Mouse (Mus musculus) midbrain, embryonic 11.5 days (tissue): ENCODE data around the gene Cse1l. TPM values are rescaled to one million over a fixed set of nuclear protein-coding genes. Genes with fewer than 3 reads are reported as not detected.
A peak's percentile ranks its signal among the peaks of the same experiment; 100 is the strongest.

Source experiments
- ATAC-seq: fragments of 200-750 bp; cut with Nextera tagmentation; 2 replicates; pipeline ENCODE4 v1.8.0; 2017; ENCODE audit warnings: moderate TSS enrichment, moderate library complexity; ENCODE audit not compliant: low FRiP score
- DNase-seq: peaks from one replicate; pipeline ENCODE4 v3.0.0; 2015; ENCODE audit warnings: low spot score; ENCODE audit errors: missing footprints
- H3K27ac ChIP-seq: fragments of 300-500 bp; sonication (generic); 2 replicates; pipeline ENCODE4 v1.5.1; 2014; ENCODE audit warnings: low read depth, low read length
- H3K27me3 ChIP-seq: fragments of 300-500 bp; sonication (generic); 2 replicates; pipeline ENCODE4 v1.6.1; 2014; ENCODE audit warnings: mild to moderate bottlenecking, low read length, moderate library complexity, mixed read lengths; ENCODE audit not compliant: control insufficient read depth, insufficient read depth
- H3K36me3 ChIP-seq: fragments of 300-500 bp; sonication (generic); 2 replicates; pipeline ENCODE4 v1.6.1; 2014; ENCODE audit warnings: mild to moderate bottlenecking, low read length, moderate library complexity, mixed read lengths; ENCODE audit not compliant: control insufficient read depth, insufficient read depth
- H3K4me1 ChIP-seq: fragments of 300-500 bp; sonication (generic); 2 replicates; pipeline ENCODE4 v1.6.1; 2014; ENCODE audit warnings: low read length; ENCODE audit not compliant: control insufficient read depth, insufficient read depth
- H3K4me2 ChIP-seq: fragments of 300-500 bp; sonication (generic); 2 replicates; pipeline ENCODE4 v1.6.1; 2014; ENCODE audit warnings: mild to moderate bottlenecking, moderate library complexity
- H3K4me3 ChIP-seq: fragments of 300-500 bp; sonication (generic); 2 replicates; pipeline ENCODE4 v1.5.1; 2014; ENCODE audit warnings: low read depth, low read length
- H3K9ac ChIP-seq: fragments of 300-500 bp; sonication (generic); 2 replicates; pipeline ENCODE4 v1.6.1; 2014; ENCODE audit warnings: low read length
- H3K9me3 ChIP-seq: fragments of 300-500 bp; sonication (generic); 2 replicates; pipeline ENCODE4 v1.6.1; 2016; ENCODE audit warnings: low read length; ENCODE audit not compliant: control insufficient read depth
- WGBS: fragments of 180-500 bp; shearing (Covaris S2); extraction: QIAGEN DNeasy Blood & Tissue Kit; methylation state at CpG from one replicate; pipeline ENCODE4 v1.1.7; 2014; 5-methylcytosine and 5-hydroxymethylcytosine counted together
- polyA plus RNA-seq: library from polyadenylated mRNA; unstranded; fragments of >200 nt; fragmentation: Nextera tagmentation; extraction: Ambion mirVana; gene quantifications from 2 replicates; pipeline ENCODE4 v1.2.1, GENCODE M21; 2014

Cse1l gene
- polyA plus RNA-seq, 1 experiment from 2014 or later, result 231 TPM

GRCm38 (mm10) chr2:166875561-166875960 lies 30.3 kb upstream of the Cse1l start:
- H3K27ac ChIP-seq, result no peak overlapping the region
- 93% methylated on average over 6 of the region's 6 CpGs for WGBS
- H3K4me3 ChIP-seq, result no peak overlapping the region
- ATAC-seq (no peak), DNase-seq (no peak)
- H3K36me3 ChIP-seq, result peaks cover 4% of the 10 kb centered on the region; the same call in 1 of the 2 replicates
- no peak overlapping the region for H3K9ac ChIP-seq
- H3K9me3 ChIP-seq, result no peaks in the 10 kb centered on the region
- no peaks in the 10 kb centered on the region for H3K27me3 ChIP-seq
- no peaks in the 10 kb centered on the region for H3K4me1 ChIP-seq
- no peak overlapping the region for H3K4me2 ChIP-seq

GRCm38 (mm10) chr2:166876331-166876730 lies 29.5 kb upstream of the Cse1l start:
- ATAC-seq (no peak), DNase-seq (no peak)
- no peaks in the 10 kb centered on the region for H3K9me3 ChIP-seq
- H3K36me3 ChIP-seq, result peaks cover 4% of the 10 kb centered on the region; the same call in 1 of the 2 replicates
- no peak overlapping the region for H3K4me3 ChIP-seq
- no peaks in the 10 kb centered on the region for H3K4me1 ChIP-seq
- WGBS, result 92% methylated on average over 10 of the region's 10 CpGs
- no peaks in the 10 kb centered on the region for H3K27me3 ChIP-seq
- no peak overlapping the region for H3K9ac ChIP-seq
- H3K4me2 ChIP-seq, result no peak overlapping the region
- no peak overlapping the region for H3K27ac ChIP-seq

- ATAC-seq (no peak), DNase-seq (no peak)
- H3K36me3 ChIP-seq, result no peaks in the 10 kb centered on the region
- H3K9ac ChIP-seq, result no peak overlapping the region
- H3K4me2 ChIP-seq, result no peak overlapping the region
- H3K4me3 ChIP-seq, result no peak overlapping the region
- WGBS, result 91% methylated on average over 7 of the region's 7 CpGs
- H3K27ac ChIP-seq, result no peak overlapping the region
- no peaks in the 10 kb centered on the region for H3K27me3 ChIP-seq
- H3K9me3 ChIP-seq, result no peaks in the 10 kb centered on the region
- H3K4me1 ChIP-seq, result peaks cover 4% of the 10 kb centered on the region; the same call in 1 of the 2 replicates
These were observed 20.8 kb upstream of the Cse1l start for GRCm38 (mm10) chr2:166885066-166885465.

- no peak overlapping the region for H3K9ac ChIP-seq
- H3K27ac ChIP-seq, result no peak overlapping the region
- no peak overlapping the region for H3K4me2 ChIP-seq
- no peaks in the 10 kb centered on the region for H3K36me3 ChIP-seq
- H3K9me3 ChIP-seq, result no peaks in the 10 kb centered on the region
- no peak for ATAC-seq
- no peaks in the 10 kb centered on the region for H3K27me3 ChIP-seq
- no peak overlapping the region for H3K4me3 ChIP-seq
- no peak for DNase-seq
- WGBS, result 70% methylated on average over 10 of the region's 10 CpGs
- H3K4me1 ChIP-seq, result peaks cover 4% of the 10 kb centered on the region; the same call in 1 of the 2 replicates
These were observed 20.2 kb upstream of the Cse1l start for GRCm38 (mm10) chr2:166885619-166886018.

- Histone ChIP-seq H3K36me3 (no peaks in the 10 kb centered on the region), H3K27me3 (no peaks in the 10 kb centered on the region), H3K27ac (no peak overlapping the region), H3K4me1 (peaks cover 4% of the 10 kb centered on the region; the same call in 1 of the 2 replicates), H3K4me2 (no peak overlapping the region), H3K9me3 (no peaks in the 10 kb centered on the region), H3K9ac (no peak overlapping the region), H3K4me3 (no peak overlapping the region)
- no peak for DNase-seq
- 85% methylated on average over 3 of the region's 3 CpGs for WGBS
- no peak for ATAC-seq
These were observed 19.6 kb upstream of the Cse1l start for GRCm38 (mm10) chr2:166886231-166886630.

- peaks cover 4% of the 10 kb centered on the region; the same call in 1 of the 2 replicates for H3K4me1 ChIP-seq
- peak; percentile 93 for DNase-seq
- H3K9ac ChIP-seq, result no peak overlapping the region
- no peaks in the 10 kb centered on the region for H3K9me3 ChIP-seq
- no peaks in the 10 kb centered on the region for H3K27me3 ChIP-seq
- 20% methylated on average over 11 of the region's 11 CpGs for WGBS
- ATAC-seq, result peak; percentile 81
- no peak overlapping the region for H3K4me2 ChIP-seq
- H3K27ac ChIP-seq, result no peak overlapping the region; the same call in 1 of the 2 replicates
- no peaks in the 10 kb centered on the region for H3K36me3 ChIP-seq
- no peak overlapping the region for H3K4me3 ChIP-seq
These were observed 18.0 kb upstream of the Cse1l start for GRCm38 (mm10) chr2:166887816-166888215.

- DNase-seq (no peak), ATAC-seq (no peak)
- WGBS, result 75% methylated on average over 9 of the region's 9 CpGs
- no peak overlapping the region for H3K27ac ChIP-seq
- H3K4me3 ChIP-seq, result no peak overlapping the region
- H3K27me3 ChIP-seq, result no peaks in the 10 kb centered on the region
- peaks cover 4% of the 10 kb centered on the region; the same call in 1 of the 2 replicates for H3K4me1 ChIP-seq
- H3K9ac ChIP-seq, result no peak overlapping the region
- H3K4me2 ChIP-seq, result no peak overlapping the region
- H3K9me3 ChIP-seq, result no peaks in the 10 kb centered on the region
- 0 out of 2 replicates have a peak, but pooled peaks cover 2% of the 10 kb centered on the region for H3K36me3 ChIP-seq
These were observed 14.4 kb upstream of the Cse1l start for GRCm38 (mm10) chr2:166891366-166891880.

GRCm38 (mm10) chr2:166892158-166892680 lies 13.6 kb upstream of the Cse1l start:
- ATAC-seq (no peak), DNase-seq (no peak)
- WGBS, result 91% methylated on average over 8 of the region's 8 CpGs
- peaks cover 4% of the 10 kb centered on the region; the same call in 1 of the 2 replicates for H3K4me1 ChIP-seq
- no peak overlapping the region for H3K9ac ChIP-seq
- H3K4me3 ChIP-seq, result no peak overlapping the region
- no peak overlapping the region for H3K27ac ChIP-seq
- H3K4me2 ChIP-seq, result no peak overlapping the region
- H3K27me3 ChIP-seq, result no peaks in the 10 kb centered on the region
- H3K36me3 ChIP-seq, result 0 out of 2 replicates have a peak, but pooled peaks cover 2% of the 10 kb centered on the region
- H3K9me3 ChIP-seq, result no peaks in the 10 kb centered on the region

- DNase-seq, result no peak
- 0 out of 2 replicates have a peak, but pooled peaks cover 2% of the 10 kb centered on the region for H3K36me3 ChIP-seq
- H3K4me2 ChIP-seq, result no peak overlapping the region
- ATAC-seq, result no peak
- WGBS, result 90% methylated on average over 5 of the region's 5 CpGs
- no peak overlapping the region for H3K9ac ChIP-seq
- no peak overlapping the region for H3K4me3 ChIP-seq
- H3K9me3 ChIP-seq, result no peaks in the 10 kb centered on the region
- no peaks in the 10 kb centered on the region; the same call in 1 of the 2 replicates for H3K4me1 ChIP-seq
- no peak overlapping the region for H3K27ac ChIP-seq
- H3K27me3 ChIP-seq, result no peaks in the 10 kb centered on the region
These were observed 12.8 kb upstream of the Cse1l start for GRCm38 (mm10) chr2:166893036-166893435.
